Mouse (Mus musculus) limb, embryonic 14.5 days (tissue): ENCODE results near the gene Cd207. TPM values are rescaled to one million over a fixed set of nuclear protein-coding genes. Genes with fewer than 3 reads are reported as not detected.

Source experiments
- ATAC-seq: fragments of 200-750 bp; cut with Nextera tagmentation; 2 replicates; pipeline ENCODE4 v1.8.0; 2017; ENCODE audit warnings: low read depth, moderate number of reproducible peaks, moderate TSS enrichment; ENCODE audit not compliant: low FRiP score
- DNase-seq: peaks from one replicate; pipeline ENCODE4 v3.0.0-alpha.2; 2015; ENCODE audit warnings: low spot score
- H3K27ac ChIP-seq: fragments of 300-500 bp; sonication (generic); replicated peaks from 2 replicates; pipeline ENCODE4 v1.5.1; 2014; ENCODE audit warnings: low read depth, mild to moderate bottlenecking, low read length, moderate library complexity, mixed read lengths
- H3K27me3 ChIP-seq: fragments of 300-500 bp; sonication (generic); 2 replicates; pipeline ENCODE4 v1.6.1; 2014; ENCODE audit warnings: low read length, mixed read lengths; ENCODE audit not compliant: control insufficient read depth, insufficient read depth
- H3K36me3 ChIP-seq: fragments of 300-500 bp; sonication (generic); 2 replicates; pipeline ENCODE4 v1.6.1; 2014; ENCODE audit warnings: mild to moderate bottlenecking, low read length, moderate library complexity, mixed read lengths; ENCODE audit not compliant: control insufficient read depth, insufficient read depth
- H3K4me1 ChIP-seq: fragments of 300-500 bp; sonication (generic); 2 replicates; pipeline ENCODE4 v1.6.1; 2014; ENCODE audit warnings: antibody characterized with exemption, low read length, mixed read lengths; ENCODE audit not compliant: control insufficient read depth, insufficient read depth
- H3K4me2 ChIP-seq: fragments of 300-500 bp; sonication (generic); replicated peaks from 2 replicates; pipeline ENCODE4 v1.6.1; 2014; ENCODE audit warnings: low read depth, mild to moderate bottlenecking, low read length, moderate library complexity; ENCODE audit not compliant: severe bottlenecking
- H3K4me3 ChIP-seq: fragments of 300-500 bp; sonication (generic); replicated peaks from 2 replicates; pipeline ENCODE4 v1.5.1; 2014; ENCODE audit warnings: low read length
- H3K9ac ChIP-seq: fragments of 300-500 bp; sonication (generic); 2 replicates; pipeline ENCODE4 v1.6.1; 2014; ENCODE audit warnings: mild to moderate bottlenecking, low read depth, low read length, moderate library complexity; ENCODE audit not compliant: severe bottlenecking
- H3K9me3 ChIP-seq: fragments of 300-500 bp; sonication (generic); 2 replicates; pipeline ENCODE4 v1.6.1; 2016; ENCODE audit warnings: low read length; ENCODE audit not compliant: control insufficient read depth
- POLR2A ChIP-seq: fragments of 200-500 bp; IDR thresholded peaks from 2 replicates; pipeline ENCODE4 v1.8.0; 2012; ENCODE audit warnings: inconsistent platforms, mild to moderate bottlenecking, moderate library complexity, borderline replicate concordance; ENCODE audit not compliant: insufficient read depth, insufficient read length; ENCODE audit errors: extremely low read depth
- WGBS: fragments of 180-500 bp; shearing (Covaris S2); extraction: QIAGEN DNeasy Blood & Tissue Kit; methylation state at CpG from one replicate; pipeline ENCODE4 v1.1.7; 2014; 5-methylcytosine and 5-hydroxymethylcytosine counted together
- polyA plus RNA-seq, 2 experiments: library from polyadenylated mRNA; depleted of rRNA in 1 of 2; stranded (reverse) in 1 of 2; unstranded in 1 of 2; fragments of >200 nt; fragmentation: Nextera tagmentation in 1 of 2; extraction: Ambion mirVana in 1 of 2; gene quantifications; 2 replicates each; pipeline versions ENCODE4 v1.2.1 to v1.2.3; 2012 to 2014

Gene Cd207
- polyA plus RNA-seq, 2 experiments: not detected

DNA sequence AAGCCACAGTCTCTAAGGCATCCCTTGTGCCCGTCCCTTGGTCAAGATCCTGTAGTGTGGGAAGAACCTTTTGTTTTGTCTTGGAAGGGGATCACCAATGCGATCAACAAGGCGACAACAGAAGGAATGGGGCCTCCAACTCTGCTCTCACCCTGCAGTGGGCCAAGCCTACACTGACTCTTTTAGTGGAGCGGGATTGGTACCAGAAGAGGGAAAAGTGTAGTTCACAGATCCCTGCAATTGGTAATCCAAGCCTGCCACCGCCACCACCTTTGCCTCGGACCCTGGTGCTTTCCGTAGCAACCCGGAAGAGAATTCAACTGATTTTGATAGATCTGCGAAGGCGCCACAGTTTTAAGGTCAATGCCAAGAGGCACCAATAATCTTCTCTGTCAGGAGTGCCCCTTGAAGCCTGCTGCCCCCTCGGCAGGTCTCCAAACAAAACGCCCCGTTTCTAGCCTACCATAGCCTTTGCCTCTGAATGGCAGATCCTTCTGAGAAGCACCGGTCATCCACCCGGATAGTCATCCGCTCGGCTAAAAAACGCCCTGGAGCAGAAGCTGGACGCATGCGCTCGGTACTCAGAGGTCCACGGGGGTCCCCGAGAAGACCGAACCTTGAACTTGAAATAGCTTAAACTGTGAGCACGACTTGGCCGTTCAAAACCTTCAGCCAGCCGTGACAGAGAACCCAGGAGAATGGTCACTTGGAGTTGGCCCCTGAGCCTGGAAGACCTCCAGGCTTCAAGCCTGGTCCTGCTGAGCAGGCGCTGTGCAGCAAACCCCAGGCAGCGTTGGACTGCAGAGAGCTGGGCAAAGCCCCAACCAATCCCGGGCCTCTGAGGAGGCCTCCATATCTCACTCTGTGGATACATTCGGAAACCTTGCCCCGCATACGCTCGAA lies 36.8 kb upstream of the Cd207 start:
- no peak overlapping the region for H3K9ac ChIP-seq
- no peak overlapping the region for H3K4me2 ChIP-seq
- TF ChIP-seq POLR2A: no peak
- ATAC-seq: no peak
- no peaks in the 10 kb centered on the region for H3K36me3 ChIP-seq
- DNase-seq: no peak
- H3K27me3 ChIP-seq: peaks cover 98% of the 10 kb centered on the region
- WGBS: 4% methylated on average over 34 of the region's 34 CpGs
- H3K9me3 ChIP-seq: no peaks in the 10 kb centered on the region
- no peak overlapping the region for H3K4me3 ChIP-seq
- H3K27ac ChIP-seq: no peak overlapping the region
- H3K4me1 ChIP-seq: peaks cover 17% of the 10 kb centered on the region

DNA sequence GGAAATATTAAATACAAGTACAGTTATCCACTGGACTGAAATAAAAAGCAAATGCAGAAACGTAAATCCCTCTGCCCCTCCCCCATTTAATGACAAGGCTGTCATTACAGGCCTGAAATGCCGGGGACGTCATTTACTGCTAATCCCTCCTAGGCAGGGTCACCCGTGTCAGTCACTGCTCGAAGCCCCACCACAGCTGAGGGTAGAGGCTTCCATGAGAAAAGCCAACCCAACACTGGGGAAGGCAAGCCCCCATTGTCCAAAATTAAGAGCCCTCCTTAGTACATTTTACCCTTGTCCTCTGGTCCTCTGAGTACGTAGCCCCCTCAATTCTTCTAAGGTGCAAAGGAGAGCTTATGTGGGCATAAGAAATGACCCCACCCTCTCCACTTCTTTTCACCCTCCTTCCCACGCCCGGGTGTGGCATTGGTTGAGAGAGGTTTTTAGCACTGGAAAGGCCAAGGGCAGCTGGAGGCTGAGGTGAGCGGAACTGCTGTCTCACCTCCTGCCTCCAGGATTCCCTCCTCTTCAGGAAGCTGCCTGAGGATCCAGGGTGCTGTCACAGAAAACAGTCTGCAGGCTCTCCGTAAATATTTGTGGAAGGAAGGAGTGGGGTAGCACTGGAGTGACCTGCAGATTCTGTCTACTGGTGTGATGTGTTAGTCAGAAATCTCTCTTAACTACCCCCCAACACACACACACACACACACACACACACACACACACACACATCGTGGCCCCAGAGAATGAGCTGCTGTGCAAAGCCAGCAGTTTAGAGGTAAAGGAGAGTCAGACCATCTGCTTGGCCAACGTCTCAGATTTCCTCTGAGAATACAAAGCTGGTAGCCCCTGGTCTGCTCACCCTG lies 35.8 kb upstream of the Cd207 start:
- no peak overlapping the region for H3K9ac ChIP-seq
- H3K27me3 ChIP-seq: peaks cover 99% of the 10 kb centered on the region
- WGBS: 7% methylated on average over 12 of the region's 12 CpGs
- H3K36me3 ChIP-seq: no peaks in the 10 kb centered on the region
- no peak for DNase-seq
- TF ChIP-seq POLR2A: no peak
- peaks cover 17% of the 10 kb centered on the region for H3K4me1 ChIP-seq
- no peak overlapping the region for H3K27ac ChIP-seq
- H3K4me3 ChIP-seq: no peak overlapping the region
- H3K4me2 ChIP-seq: no peak overlapping the region
- no peaks in the 10 kb centered on the region for H3K9me3 ChIP-seq
- no peak for ATAC-seq

DNA sequence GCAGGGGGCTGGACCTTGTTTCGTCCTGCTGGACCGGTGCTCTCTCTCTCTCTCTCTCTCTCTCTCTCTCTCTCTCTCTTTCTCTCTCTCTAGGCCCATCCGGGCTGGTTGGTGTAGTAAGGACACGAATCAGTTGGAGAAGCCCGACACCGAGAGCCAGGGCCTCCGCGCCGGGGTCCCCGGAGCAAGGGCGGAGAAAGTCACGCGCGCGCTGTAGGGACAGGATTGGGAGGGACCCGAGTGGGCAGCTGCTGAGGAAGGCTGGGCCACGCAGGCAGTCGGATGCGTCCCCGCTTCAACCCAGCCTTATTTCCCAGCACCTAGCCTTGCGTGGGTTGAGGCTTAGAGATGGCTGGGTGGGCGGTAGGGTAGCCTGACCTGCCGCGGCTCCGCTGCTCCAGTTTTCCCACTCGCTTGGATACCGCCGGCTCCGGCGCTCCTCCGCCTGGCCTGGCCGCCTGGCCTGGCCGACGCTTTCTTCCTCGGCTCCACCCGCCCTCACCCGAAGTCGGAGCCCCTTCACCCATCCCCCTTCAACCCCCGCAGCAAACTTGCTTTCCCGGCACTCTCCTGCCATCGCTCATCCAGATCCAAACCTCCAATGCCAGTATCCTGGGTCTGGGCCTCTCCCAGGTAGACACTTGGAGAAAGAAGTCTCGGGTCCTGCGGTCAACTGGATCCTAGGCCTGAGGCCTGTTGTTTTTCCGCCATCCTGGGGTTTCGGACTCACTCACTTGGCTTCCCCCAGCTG lies 34.2 kb upstream of the Cd207 start:
- peaks cover 98% of the 10 kb centered on the region for H3K27me3 ChIP-seq
- H3K4me1 ChIP-seq: peaks cover 17% of the 10 kb centered on the region
- no peak overlapping the region for H3K27ac ChIP-seq
- ATAC-seq (no peak), DNase-seq (no peak)
- 4% methylated on average over 45 of the region's 45 CpGs for WGBS
- no peak overlapping the region for H3K9ac ChIP-seq
- no peaks in the 10 kb centered on the region for H3K9me3 ChIP-seq
- no peak for TF ChIP-seq POLR2A
- no peaks in the 10 kb centered on the region for H3K36me3 ChIP-seq
- peak overlapping the region; percentile 76 for H3K4me2 ChIP-seq
- H3K4me3 ChIP-seq: peak overlapping the region; percentile 41

DNA sequence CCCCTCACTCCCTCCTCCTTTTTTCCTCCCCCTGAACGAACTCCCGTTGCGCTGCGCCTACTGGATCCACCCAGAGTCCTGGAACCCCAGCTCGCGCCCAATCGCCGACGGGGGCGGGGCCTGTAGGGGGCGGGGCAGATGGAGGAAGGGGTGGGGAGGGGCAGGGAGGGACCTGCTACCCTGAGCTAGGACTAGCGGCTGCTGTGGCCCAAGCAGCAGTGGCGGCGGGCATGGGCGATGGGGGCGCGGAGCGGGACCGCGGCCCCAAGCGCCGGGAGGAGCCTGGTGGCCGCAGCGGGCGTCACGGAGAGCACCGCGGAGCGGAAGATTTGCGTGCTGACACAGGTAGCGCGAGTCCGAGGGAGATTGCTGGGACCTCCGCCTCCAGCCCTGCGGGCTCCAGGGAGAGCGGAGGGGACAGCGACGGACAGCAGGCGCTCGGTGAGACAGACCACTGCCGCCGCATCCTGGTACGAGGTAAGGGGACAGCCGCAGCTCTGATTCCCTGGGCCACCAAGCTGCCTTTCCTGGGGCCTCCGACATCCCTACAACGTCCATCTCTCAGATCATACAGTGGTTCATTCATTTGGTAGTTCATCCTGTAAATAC lies 33.5 kb upstream of the Cd207 start, which contains the start of gene Vax2:
Vax2 (plus strand) TSS at position 198 of the 609 bp plus-strand sequence.
- Histone ChIP-seq H3K9ac (no peak within 1 kb of the TSS), H3K4me2 (peak within 1 kb of the TSS; percentile 76), H3K36me3 (no peaks in the 10 kb centered on the region), H3K27ac (no peak within 1 kb of the TSS), H3K27me3 (peaks cover 98% of the 10 kb centered on the region), H3K4me1 (peaks cover 17% of the 10 kb centered on the region), H3K9me3 (no peaks in the 10 kb centered on the region), H3K4me3 (peak within 1 kb of the TSS; percentile 41)
- no peak for TF ChIP-seq POLR2A
- ATAC-seq (peak; percentile 84), DNase-seq (peak; percentile 71)
- under 1% methylated on average over 39 of the region's 46 CpGs for WGBS
